Mouse (Mus musculus) ES-E14 (cell line): ENCODE measurements around the gene Lhx2.

Experiments used
- CHD2 ChIP-seq: IDR thresholded peaks from 2 replicates; pipeline ENCODE4 v1.6.1; 2014; ENCODE audit warnings: mild to moderate bottlenecking, low read depth, low read length, inconsistent platforms
- HCFC1 ChIP-seq: IDR thresholded peaks from 2 replicates; pipeline ENCODE4 v1.6.1; 2012; ENCODE audit warnings: low read length, inconsistent platforms, borderline replicate concordance; ENCODE audit not compliant: insufficient read depth
- ZNF384 ChIP-seq: IDR thresholded peaks from 2 replicates; pipeline ENCODE4 v1.6.1; 2012; ENCODE audit warnings: low read depth, low read length, inconsistent platforms

- no peak for TF ChIP-seq ZNF384
- TF ChIP-seq CHD2, result no peak
- TF ChIP-seq HCFC1, result no peak
These were observed 14.6 kb downstream of the Lhx2 start for GRCm38 (mm10) chr2:38353664-38354063.
